Mouse (Mus musculus): ENCODE results near the gene Olfr654. TPM values are rescaled to one million over a fixed set of nuclear protein-coding genes. Genes with fewer than 3 reads are reported as not detected.

Gene Olfr654
- polyA plus RNA-seq, 1 experiment from 2014 or later: not detected

Other genes with a start within 250 kb of the Olfr654 start
- gene Trim12c, start 233.7 kb upstream of the Olfr654 start, polyA plus RNA-seq (2016; fragmentation: Nextera tagmentation; extraction: Ambion mirVana): 0.88 and 1.1 TPM in 2 replicates
- not detected in 2 replicates for gene Trim30b, start 217.1 kb upstream of the Olfr654 start, polyA plus RNA-seq (2016; fragmentation: Nextera tagmentation; extraction: Ambion mirVana)
- gene Trim30c, start 186.2 kb upstream of the Olfr654 start, polyA plus RNA-seq (2016; fragmentation: Nextera tagmentation; extraction: Ambion mirVana): not detected in 2 replicates
- 0.77 and 0.89 TPM in 2 replicates for gene Trim30a, start 121.8 kb upstream of the Olfr654 start, polyA plus RNA-seq (2016; fragmentation: Nextera tagmentation; extraction: Ambion mirVana)
- 0.06 TPM in 1 of 2 replicates, not detected in the other for gene Trim30d, start 79.2 kb upstream of the Olfr654 start, polyA plus RNA-seq (2016; fragmentation: Nextera tagmentation; extraction: Ambion mirVana)
- gene Olfr651, start 36.9 kb upstream of the Olfr654 start, polyA plus RNA-seq (2016; fragmentation: Nextera tagmentation; extraction: Ambion mirVana): not detected in 2 replicates
- not detected in 2 replicates for gene Olfr652, start 26.1 kb upstream of the Olfr654 start, polyA plus RNA-seq (2016; fragmentation: Nextera tagmentation; extraction: Ambion mirVana)
- gene Olfr653, start 9.7 kb upstream of the Olfr654 start, polyA plus RNA-seq (2016; fragmentation: Nextera tagmentation; extraction: Ambion mirVana): not detected in 2 replicates
- not detected in 2 replicates for gene Olfr655, start 14.8 kb downstream of the Olfr654 start, polyA plus RNA-seq (2016; fragmentation: Nextera tagmentation; extraction: Ambion mirVana)
- not detected in 2 replicates for gene Olfr656, start 26.9 kb downstream of the Olfr654 start, polyA plus RNA-seq (2016; fragmentation: Nextera tagmentation; extraction: Ambion mirVana)
- not detected in 2 replicates for gene Olfr657, start 37.8 kb downstream of the Olfr654 start, polyA plus RNA-seq (2016; fragmentation: Nextera tagmentation; extraction: Ambion mirVana)
- 0.06 and 0.09 TPM in 2 replicates for gene Olfr658, start 60.3 kb downstream of the Olfr654 start, polyA plus RNA-seq (2016; fragmentation: Nextera tagmentation; extraction: Ambion mirVana)
- not detected in 2 replicates for gene Olfr659, start 79.7 kb downstream of the Olfr654 start, polyA plus RNA-seq (2016; fragmentation: Nextera tagmentation; extraction: Ambion mirVana)
- not detected in 2 replicates for gene Olfr661, start 99.5 kb downstream of the Olfr654 start, polyA plus RNA-seq (2016; fragmentation: Nextera tagmentation; extraction: Ambion mirVana)
- gene Usp17le, start 190.4 kb downstream of the Olfr654 start, polyA plus RNA-seq (2016; fragmentation: Nextera tagmentation; extraction: Ambion mirVana): not detected in 2 replicates

Measured in neural tube, embryonic 12.5 days (tissue).